Mouse (Mus musculus): Measurements from ENCODE around the gene Bckdha. TPM values are rescaled to one million over a fixed set of nuclear protein-coding genes. Genes with fewer than 3 reads are reported as not detected.
A peak's percentile ranks its signal among the peaks of the same experiment; 100 is the strongest.

Bckdha gene
- total RNA-seq, 2 experiments from 2014 or later, result 232 to 288 TPM

GRCm38 (mm10) chr7:25683474-25684180, 24.8 kb upstream of the Bckdha start:
- no peak for DNase-seq (ENCODE audit: low spot score in 2 of 2)

- DNase-seq (ENCODE audit: low spot score in 2 of 2), result no peak
Measured at GRCm38 (mm10) chr7:25681341-25682231, 22.8 kb upstream of the Bckdha start.

GRCm38 (mm10) chr7:25680514-25681258, 21.9 kb upstream of the Bckdha start, which contains the start of gene B9d2:
TSS of gene B9d2 (plus strand) at chr7:25680780.
- DNase-seq (ENCODE audit: low spot score in 2 of 2), result peak; percentile 96 to 97

GRCm38 (mm10) chr7:25679971-25680370, 21.2 kb upstream of the Bckdha start:
- DNase-seq (ENCODE audit: low spot score in 2 of 2), result no peak

- DNase-seq (ENCODE audit: low spot score in 2 of 2), result no peak
Measured at GRCm38 (mm10) chr7:25677013-25677412, 18.2 kb upstream of the Bckdha start.

- DNase-seq (ENCODE audit: low spot score in 2 of 2), result peak; percentile 42 to 58
Measured at GRCm38 (mm10) chr7:25676085-25676781, 17.5 kb upstream of the Bckdha start.

GRCm38 (mm10) chr7:25675405-25675804, 16.6 kb upstream of the Bckdha start:
- no peak for DNase-seq (ENCODE audit: low spot score in 2 of 2)

GRCm38 (mm10) chr7:25674719-25675300, 16.0 kb upstream of the Bckdha start, which contains the start of gene Tmem91:
TSS of gene Tmem91 (minus strand) at chr7:25675166.
- DNase-seq (ENCODE audit: low spot score in 2 of 2), result no peak

- no peak for DNase-seq (ENCODE audit: low spot score in 2 of 2)
Measured at GRCm38 (mm10) chr7:25674297-25674696, 15.5 kb upstream of the Bckdha start.

- no peak for DNase-seq (ENCODE audit: low spot score in 2 of 2)
Measured at GRCm38 (mm10) chr7:25672442-25672841, 13.7 kb upstream of the Bckdha start.

DNA sequence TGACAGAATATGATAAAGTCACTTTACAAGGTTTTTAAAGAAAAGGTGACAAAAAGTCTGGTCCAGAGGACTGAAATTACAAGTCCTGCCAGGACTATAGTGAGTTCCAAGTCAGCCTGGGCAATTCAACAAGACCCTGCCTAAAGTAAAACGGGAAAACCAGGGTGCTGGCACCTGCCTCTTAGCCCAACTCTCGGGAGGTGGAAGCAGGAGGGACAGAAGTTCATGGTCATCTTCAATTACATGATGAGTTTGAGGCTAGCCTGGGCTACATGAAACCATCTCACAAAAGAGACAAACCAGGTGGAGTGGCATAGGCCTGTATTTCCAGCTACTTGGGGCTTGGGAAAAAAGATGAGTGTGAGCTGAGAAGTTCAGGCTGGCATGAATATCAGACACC, 12.9 kb upstream of the Bckdha start:
- no peak for DNase-seq (ENCODE audit: low spot score in 2 of 2)

DNA sequence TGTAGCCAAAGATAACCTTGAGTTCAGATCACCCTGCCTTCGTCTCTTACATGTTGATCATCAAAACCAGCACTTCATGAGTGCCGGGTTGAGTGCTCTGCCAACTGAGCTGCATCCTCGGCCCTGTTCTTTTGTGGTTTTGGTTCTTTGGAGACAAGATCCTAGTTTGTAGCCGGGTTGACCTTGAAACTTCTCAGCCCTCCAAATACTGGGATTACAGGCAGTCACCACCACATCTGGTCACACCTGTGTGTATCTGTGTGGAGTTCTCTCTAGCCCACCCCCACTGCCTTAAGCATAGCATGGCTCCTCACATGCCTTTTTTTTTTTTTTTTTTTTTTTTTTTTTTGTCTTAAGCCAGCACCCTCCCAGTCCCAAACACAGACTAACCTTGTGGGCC, 11.3 kb upstream of the Bckdha start:
- DNase-seq (ENCODE audit: low spot score in 2 of 2), result no peak

DNA sequence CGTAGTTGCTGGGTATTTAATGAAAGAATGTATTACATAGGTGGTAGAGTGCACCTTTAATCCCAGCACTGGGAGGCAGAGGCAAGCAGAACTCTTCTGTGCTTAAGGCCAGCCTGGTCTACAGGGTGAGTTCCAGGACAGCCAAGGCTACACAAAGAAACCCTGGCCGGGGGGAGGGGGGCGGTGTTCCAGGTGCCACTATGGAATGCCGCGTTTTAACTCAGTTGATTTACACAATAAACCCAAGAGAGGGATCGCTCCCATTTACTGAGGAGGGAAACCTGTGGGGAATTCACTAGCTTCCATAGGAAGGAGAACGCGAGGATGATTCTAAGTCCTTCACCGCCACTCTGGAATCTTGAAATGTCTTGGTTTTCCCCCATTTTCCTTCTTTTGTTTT, 10.8 kb upstream of the Bckdha start:
- DNase-seq (ENCODE audit: low spot score in 2 of 2), result no peak

DNA sequence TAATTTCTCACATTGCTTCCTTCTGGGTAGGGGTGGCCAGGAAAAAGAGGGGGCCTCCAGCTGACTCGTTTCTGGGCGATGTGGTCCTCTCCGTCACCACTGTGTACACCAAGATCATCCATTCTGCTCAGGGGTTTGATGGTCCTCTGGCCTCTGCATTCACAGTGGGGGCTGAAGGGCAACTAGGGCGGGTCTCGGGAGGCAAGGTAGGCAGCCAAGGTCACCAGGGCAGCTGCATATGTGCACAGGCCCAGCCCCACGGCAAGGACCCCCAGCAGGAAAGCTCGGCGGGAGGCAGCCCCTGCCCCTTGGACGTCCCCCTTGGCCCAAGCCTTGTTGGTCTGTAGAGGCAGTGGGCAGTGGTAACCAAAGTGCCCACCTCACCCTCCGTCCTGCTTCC, 10.4 kb upstream of the Bckdha start:
- DNase-seq (ENCODE audit: low spot score in 2 of 2), result no peak

GRCm38 (mm10) chr7:25666381-25666780, 7.6 kb upstream of the Bckdha start:
- DNase-seq (ENCODE audit: low spot score in 2 of 2), result no peak

DNA sequence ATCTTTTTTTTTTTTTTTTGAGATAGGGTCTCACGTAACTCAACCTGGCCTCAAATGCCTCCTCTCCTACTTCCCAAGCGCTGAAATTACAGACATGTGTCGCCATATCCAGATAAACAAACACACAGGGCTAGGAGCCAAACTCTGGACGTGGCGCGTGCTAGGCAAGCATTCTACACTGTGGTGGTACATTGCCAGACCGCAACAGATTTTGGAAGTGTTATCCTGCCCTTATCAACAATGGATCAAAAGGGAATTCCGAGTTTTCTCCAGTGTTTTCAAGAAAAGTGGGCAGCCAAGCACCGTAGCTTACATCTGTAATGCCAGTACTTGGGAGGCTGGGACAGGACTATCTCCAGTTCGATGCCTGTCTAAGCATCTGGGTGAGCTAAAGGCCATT, 996 bp downstream of the Bckdha start:
- no peak for DNase-seq (ENCODE audit: low spot score in 2 of 2)

GRCm38 (mm10) chr7:25655601-25656428, 3.0 kb downstream of the Bckdha start:
- no peak for DNase-seq (ENCODE audit: low spot score in 2 of 2)

GRCm38 (mm10) chr7:25652244-25652759, 6.5 kb downstream of the Bckdha start:
- no peak for DNase-seq (ENCODE audit: low spot score in 2 of 2)

GRCm38 (mm10) chr7:25651281-25651680, 7.5 kb downstream of the Bckdha start:
- no peak for DNase-seq (ENCODE audit: low spot score in 2 of 2)

Data from adrenal gland, adult 18-20 months (tissue).